Mouse (Mus musculus) cerebral cortex, adult 2 months (tissue): ENCODE results near the gene Glra4.

Source experiments
- WGBS: fragments of 180-500 bp; shearing (Covaris S2); methylation state at CpG from one replicate; pipeline ENCODE4 v1.1.7; 2018; 5-methylcytosine and 5-hydroxymethylcytosine counted together

Glra4 gene

DNA sequence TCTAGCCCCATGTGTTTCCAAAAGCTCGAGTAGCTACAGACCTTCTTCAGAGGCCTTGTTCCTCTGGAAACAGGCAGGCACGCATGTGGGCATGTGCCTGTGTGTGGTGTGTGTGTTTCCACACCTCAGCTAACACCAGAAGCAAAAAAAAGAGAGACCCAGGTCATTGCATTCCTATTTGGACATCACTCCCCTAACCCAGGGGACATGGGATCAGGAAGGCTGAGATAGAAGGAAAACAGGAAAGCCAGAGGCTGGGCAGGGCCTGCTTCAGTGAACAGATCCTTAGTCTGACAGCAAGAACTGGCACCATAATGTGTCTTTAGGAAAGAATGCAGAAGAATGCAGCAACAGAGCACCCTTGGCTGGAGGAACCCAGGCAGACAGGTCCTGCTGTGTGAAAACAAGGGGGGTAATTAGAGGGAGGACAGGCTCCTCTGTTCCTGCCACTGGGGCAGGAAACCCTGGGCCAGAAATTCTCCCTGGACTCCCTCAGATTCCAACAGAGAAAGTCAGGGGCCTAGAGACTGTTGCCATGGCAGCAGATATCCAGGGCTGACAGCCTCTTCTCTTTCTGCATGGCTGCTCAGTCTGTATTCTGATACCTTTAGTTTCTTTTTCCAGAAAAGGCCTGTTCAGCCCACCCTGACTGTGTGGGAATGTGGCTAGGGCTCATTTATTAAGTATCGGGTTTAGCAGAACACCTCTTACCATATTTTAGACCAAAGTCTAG lies 65.0 kb downstream of the Glra4 start:
- 37% methylated on average over 3 of the region's 3 CpGs for WGBS

DNA sequence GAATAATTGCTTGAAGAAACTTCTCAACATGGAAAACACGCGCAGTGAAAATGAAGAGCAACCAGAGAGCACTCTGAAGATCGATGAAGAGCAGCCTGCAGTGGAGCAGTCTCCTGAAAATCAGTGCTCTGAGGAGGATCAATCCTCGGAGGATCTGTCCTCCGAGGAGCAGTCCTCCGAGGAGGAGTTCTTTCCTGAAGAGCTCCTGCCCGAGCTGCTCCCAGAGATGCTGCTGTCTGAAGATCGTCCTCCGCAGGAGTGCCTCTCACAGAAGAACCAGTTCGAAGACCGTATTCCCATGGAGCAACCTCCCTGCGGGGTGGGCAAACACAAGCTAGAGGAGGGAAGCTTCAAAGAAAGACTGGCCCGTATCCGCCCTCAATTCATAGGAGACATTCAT lies 71.2 kb downstream of the Glra4 start:
- WGBS, result 7% methylated on average over 14 of the region's 14 CpGs

DNA sequence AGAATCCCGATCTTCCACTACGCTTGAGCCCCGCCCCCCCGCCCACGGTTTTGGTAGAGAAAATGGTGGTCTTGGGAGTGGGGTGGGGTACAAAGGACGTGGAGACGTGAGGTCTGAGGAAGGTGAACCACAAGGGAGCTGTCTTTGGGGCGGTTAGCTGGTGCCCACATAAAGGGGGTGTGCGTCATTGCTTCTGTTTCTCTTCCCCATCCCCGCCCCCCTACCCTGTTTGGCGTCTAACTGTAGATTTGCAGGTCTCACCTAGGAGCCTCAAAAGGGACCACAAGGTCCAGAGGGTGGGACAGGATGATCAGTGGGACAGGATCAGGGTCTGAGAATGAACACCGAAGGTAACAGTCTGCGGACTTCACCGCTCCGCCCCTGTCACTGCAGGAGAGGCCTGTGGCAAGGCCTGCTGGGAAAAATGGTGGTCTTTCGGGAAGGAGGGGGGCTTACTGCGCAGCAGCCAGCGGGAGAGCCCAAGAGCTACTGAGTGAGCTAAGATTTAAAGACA lies 71.7 kb downstream of the Glra4 start:
- WGBS, result 2% methylated on average over 18 of the region's 18 CpGs
